Mouse (Mus musculus): ENCODE results near the gene Pknox1.

- no peak for TF ChIP-seq CTCF (IDR thresholded peaks at IDR 0.05)
- TF ChIP-seq EP300 (IDR thresholded peaks at IDR 0.05) = no peak
Measured at GRCm38 (mm10) chr17:31646199-31647002, 81.9 kb downstream of the Pknox1 start.

Measured in lung, postnatal 0 days (tissue).